Comparison of ENCODE assay signal across 23 mouse cellular contexts in genomic region chr1:158605597-158605996, GRCm38 (mm10).
DNase-seq lines count a peak whose midpoint lies in the region; ATAC-seq and TF ChIP-seq lines count a peak whose summit lies in the region.
"Had no signal": no experiment of that assay in that cellular context is flagged by ENCODE, and none has a peak within 500 bp of the region (broad histone marks: within the 10 kb centered on the region; RNA-seq: fewer than 3 reads in every experiment).

No protein-coding gene starts in this region.

- in situ Hi-C loops in Patski (cut with MboI; ENCODE audit: low pct_unique_long_range_greater_than_20kb), result no loop called here

- WGBS in olfactory bulb, adult 2 months, result 59% methylated on average over 4 of the region's 4 CpGs
- 97% methylated on average over 4 of the region's 4 CpGs for WGBS in hindbrain, embryonic 12.5 days

- TF ChIP-seq POLR2A in olfactory bulb, adult 2 months (IDR thresholded peaks at IDR 0.05; ENCODE audit: insufficient read depth, low read depth, low read length), result no peak

- 0 out of 2 replicates have a peak overlapping the region, but pooled peaks have one; percentile 40 for H3K27ac ChIP-seq in olfactory bulb, adult 2 months (ENCODE audit: insufficient read depth, low read depth, low read length)
- no peak overlapping the region for H3K27ac ChIP-seq in hindbrain, embryonic 12.5 days
- H3K27ac ChIP-seq: embryonic facial prominence, embryonic 10.5 days; forebrain, embryonic 10.5 days; forebrain, embryonic 15.5 days; heart, adult 2 months; heart, embryonic 15.5 days; hindbrain, embryonic 15.5 days had no signal

- POLR2A ChIA-PET in Patski (lab: Charles Lee), result no interaction called here

- H3K36me3 ChIP-seq in hindbrain, embryonic 12.5 days, result peaks cover 14% of the 10 kb centered on the region
- H3K36me3 ChIP-seq: embryonic facial prominence, embryonic 10.5 days; heart, embryonic 15.5 days had no signal

- H3K27me3 ChIP-seq in Patski, result no peaks in the 10 kb centered on the region
- no peaks in the 10 kb centered on the region for H3K27me3 ChIP-seq in hindbrain, embryonic 12.5 days
- H3K27me3 ChIP-seq: forebrain, embryonic 15.5 days; heart, embryonic 15.5 days; hindbrain, embryonic 15.5 days had no signal

- H3K9me3 ChIP-seq in hindbrain, embryonic 12.5 days (replicated peaks), result no peaks in the 10 kb centered on the region
- H3K9me3 ChIP-seq: embryonic facial prominence, embryonic 10.5 days; forebrain, embryonic 10.5 days; forebrain, embryonic 15.5 days; heart, embryonic 15.5 days; hindbrain, embryonic 15.5 days had no signal

- H3K9ac ChIP-seq in hindbrain, embryonic 12.5 days, result no peak overlapping the region
- H3K9ac ChIP-seq: forebrain, embryonic 15.5 days; heart, embryonic 15.5 days; hindbrain, embryonic 15.5 days had no signal

- TF ChIP-seq CTCF in Patski (IDR thresholded peaks at IDR 0.05), result no peak
- TF ChIP-seq CTCF in olfactory bulb, adult 2 months (IDR thresholded peaks at IDR 0.05; ENCODE audit: insufficient read depth, low read depth, low read length), result no peak

- H3K4me3 ChIP-seq in olfactory bulb, adult 2 months (ENCODE audit: insufficient read depth, low read depth, low read length), result no peak overlapping the region
- no peak overlapping the region for H3K4me3 ChIP-seq in hindbrain, embryonic 12.5 days
- H3K4me3 ChIP-seq: embryonic facial prominence, embryonic 10.5 days; erythroblast, embryonic 14.5 days; forebrain, embryonic 10.5 days; forebrain, embryonic 15.5 days; heart, adult 2 months; heart, embryonic 15.5 days; hindbrain, embryonic 15.5 days had no signal

- CTCF ChIA-PET in Patski (lab: Charles Lee), result interaction anchor here (0.9 to 1.1 kb wide), 2 partner anchors 36 to 1058 kb away, joined by 3 read pairs; no protein-coding TSS in a partner anchor

- H3K4me2 ChIP-seq in hindbrain, embryonic 12.5 days (replicated peaks), result no peak overlapping the region
- H3K4me2 ChIP-seq: forebrain, embryonic 15.5 days; heart, embryonic 11.5 days; heart, embryonic 15.5 days; hindbrain, embryonic 15.5 days had no signal

- no peak for DNase-seq in frontal cortex, postnatal 36 days (ENCODE audit: low spot score in 2 of 2)
- DNase-seq in 3T3-L1 (ENCODE audit: low read depth, low spot score) (peak; percentile 56), Patski (ENCODE audit: low read depth, low spot score) (peak; percentile 39)
- DNase-seq in right cerebral cortex, postnatal 4 days, result no peak
- DNase-seq: adrenal gland, postnatal 14 days; cerebellum, adult 18-20 months; cerebellum, adult 9-11 months; cerebellum, postnatal 36 days; gastrocnemius, postnatal 14 days; heart, adult 2 months; heart, postnatal 14 days had no signal

- H3K4me1 ChIP-seq in olfactory bulb, adult 2 months (ENCODE audit: control insufficient read depth, insufficient read depth, low read length), result peaks cover 3% of the 10 kb centered on the region
- no peaks in the 10 kb centered on the region for H3K4me1 ChIP-seq in hindbrain, embryonic 12.5 days
- H3K4me1 ChIP-seq: embryonic facial prominence, embryonic 10.5 days; forebrain, embryonic 15.5 days; heart, embryonic 15.5 days; hindbrain, embryonic 15.5 days had no signal

- peak; percentile 85 for ATAC-seq in frontal cortex, adult (ENCODE audit: low TSS enrichment)
- peak; percentile 77 for ATAC-seq in Patski
- ATAC-seq in hindbrain, embryonic 12.5 days (ENCODE audit: low FRiP score), result no peak
- ATAC-seq: activated CD4-positive, CD25-positive, alpha-beta regulatory T cell, adult 4 months; forebrain, embryonic 15.5 days; intestine, embryonic 16.5 days had no signal

Comparison
In these comparisons a context has a peak if more than half of its experiments do, and no peak if none do; other contexts are left out.
1. DNase-seq: peak in 3T3-L1 (single experiment) and Patski (single experiment); none in frontal cortex, postnatal 36 days (0 of 2) and right cerebral cortex, postnatal 4 days (single experiment).